Mouse (Mus musculus) liver, postnatal 0 days (tissue): ENCODE results near the gene Lrp2. TPM values are rescaled to one million over a fixed set of nuclear protein-coding genes. Genes with fewer than 3 reads are reported as not detected.
A peak's percentile ranks its signal among the peaks of the same experiment; 100 is the strongest.

ENCODE experiments used
- ATAC-seq: fragments of 200-750 bp; cut with Nextera tagmentation; 2 replicates; pipeline ENCODE4 v1.8.0; 2017; ENCODE audit warnings: mild to moderate bottlenecking, moderate library complexity
- DNase-seq: peaks from one replicate; pipeline ENCODE4 v3.0.0-alpha.2; 2016
- H3K27ac ChIP-seq: fragments of 300-500 bp; sonication (generic); 2 replicates; pipeline ENCODE4 v1.5.1; 2014; ENCODE audit warnings: antibody characterized with exemption, moderate library complexity, mild to moderate bottlenecking, low read depth
- H3K27me3 ChIP-seq: fragments of 300-500 bp; sonication (generic); 2 replicates; pipeline ENCODE4 v1.6.1; 2014; ENCODE audit warnings: low read length, control low read depth, mixed read lengths; ENCODE audit not compliant: insufficient read depth
- H3K36me3 ChIP-seq: fragments of 300-500 bp; sonication (generic); replicated peaks from 2 replicates; pipeline ENCODE4 v1.6.1; 2014; ENCODE audit warnings: mild to moderate bottlenecking, control low read depth, low read length, moderate library complexity, mixed read lengths; ENCODE audit not compliant: insufficient read depth
- H3K4me1 ChIP-seq: fragments of 300-500 bp; sonication (generic); 2 replicates; pipeline ENCODE4 v1.6.1; 2014; ENCODE audit warnings: antibody characterized with exemption, mild to moderate bottlenecking, control low read depth; ENCODE audit not compliant: insufficient read depth
- H3K4me2 ChIP-seq: fragments of 300-500 bp; sonication (generic); 2 replicates; pipeline ENCODE4 v1.6.1; 2014; ENCODE audit warnings: low read depth, mild to moderate bottlenecking, low read length, moderate library complexity, mixed read lengths
- H3K4me3 ChIP-seq: fragments of 300-500 bp; sonication (generic); 2 replicates; pipeline ENCODE4 v1.5.1; 2014; ENCODE audit warnings: low read depth, low read length
- H3K9ac ChIP-seq: fragments of 300-500 bp; sonication (generic); replicated peaks from 2 replicates; pipeline ENCODE4 v1.6.1; 2014; ENCODE audit warnings: mild to moderate bottlenecking, moderate library complexity
- H3K9me3 ChIP-seq: fragments of 300-500 bp; sonication (generic); 2 replicates; pipeline ENCODE4 v1.6.1; 2016; ENCODE audit warnings: mild to moderate bottlenecking, control low read depth, low read length, mixed read lengths
- CTCF ChIP-seq: sonication (generic); IDR thresholded peaks from 2 replicates; pipeline ENCODE4 v1.5.1; 2016; ENCODE audit warnings: antibody characterized with exemption, low read depth
- EP300 ChIP-seq: IDR thresholded peaks from 2 replicates; pipeline ENCODE4 v1.6.1; 2016; ENCODE audit warnings: antibody characterized with exemption, low read depth, mild to moderate bottlenecking
- WGBS: fragments of 180-500 bp; shearing (Covaris S2); extraction: QIAGEN DNeasy Blood & Tissue Kit; methylation state at CpG from one replicate; pipeline ENCODE4 v1.1.7; 2014; ENCODE audit not compliant: insufficient replicate concordance; 5-methylcytosine and 5-hydroxymethylcytosine counted together
- polyA plus RNA-seq: library from polyadenylated mRNA; unstranded; fragments of >200 nt; fragmentation: Nextera tagmentation; extraction: Ambion mirVana; gene quantifications from 2 replicates; pipeline ENCODE4 v1.2.1, GENCODE M21; 2015

Gene Lrp2
- polyA plus RNA-seq, 1 experiment from 2014 or later: 0.05 TPM

DNA sequence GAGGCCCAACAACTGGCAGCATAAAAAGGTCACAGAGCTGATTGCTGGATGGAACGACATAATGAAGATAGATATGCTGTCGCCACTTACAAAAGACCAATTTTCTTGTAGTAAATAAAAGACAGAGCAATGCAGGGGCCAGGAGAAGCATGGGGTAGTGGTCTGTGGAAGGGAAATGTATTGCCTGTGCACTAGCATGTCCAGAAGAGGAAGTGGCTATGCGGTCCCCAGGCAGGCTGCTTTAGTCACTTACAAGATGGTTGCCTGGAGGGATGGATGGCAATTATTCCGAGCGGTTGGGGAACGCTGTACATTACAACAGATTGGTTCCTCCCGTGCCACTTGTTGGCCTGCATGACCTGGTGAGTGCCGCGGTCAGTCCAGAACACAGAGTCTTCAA lies 85.5 kb downstream of the Lrp2 start:
- Histone ChIP-seq H3K4me2 (no peak overlapping the region), H3K27ac (no peak overlapping the region), H3K9ac (no peak overlapping the region), H3K27me3 (no peaks in the 10 kb centered on the region), H3K9me3 (no peaks in the 10 kb centered on the region), H3K4me1 (no peaks in the 10 kb centered on the region), H3K36me3 (no peaks in the 10 kb centered on the region), H3K4me3 (no peak overlapping the region)
- TF ChIP-seq CTCF (no peak), EP300 (no peak)
- ATAC-seq (no peak), DNase-seq (no peak)
- WGBS: 71% methylated on average over 9 of the region's 9 CpGs

DNA sequence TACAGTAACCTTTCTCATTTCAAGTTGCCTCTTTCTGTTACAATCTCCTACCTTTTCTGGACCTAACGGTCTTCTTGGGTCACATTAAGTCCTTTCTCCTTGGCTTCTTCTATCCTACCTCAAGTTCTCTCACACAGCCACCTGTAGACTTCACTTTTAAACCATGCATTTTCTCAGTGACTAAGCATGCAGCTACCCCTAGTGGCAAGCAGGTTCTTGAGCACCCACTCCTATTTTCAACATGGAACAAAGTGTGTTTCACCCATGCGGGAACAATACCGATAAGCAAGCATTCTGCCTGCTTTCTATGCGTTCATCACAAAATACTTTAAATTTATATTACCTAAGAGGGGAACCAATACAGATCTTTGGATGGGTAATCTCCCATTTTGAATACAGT lies 92.7 kb downstream of the Lrp2 start:
- Histone ChIP-seq H3K27me3 (no peaks in the 10 kb centered on the region), H3K4me3 (no peak overlapping the region), H3K36me3 (no peaks in the 10 kb centered on the region), H3K27ac (no peak overlapping the region), H3K9me3 (no peaks in the 10 kb centered on the region), H3K9ac (no peak overlapping the region), H3K4me2 (no peak overlapping the region), H3K4me1 (no peaks in the 10 kb centered on the region)
- DNase-seq (no peak), ATAC-seq (no peak)
- TF ChIP-seq EP300 (no peak), CTCF (peak; percentile 67)
- 80% methylated on average over 4 of the region's 4 CpGs for WGBS

DNA sequence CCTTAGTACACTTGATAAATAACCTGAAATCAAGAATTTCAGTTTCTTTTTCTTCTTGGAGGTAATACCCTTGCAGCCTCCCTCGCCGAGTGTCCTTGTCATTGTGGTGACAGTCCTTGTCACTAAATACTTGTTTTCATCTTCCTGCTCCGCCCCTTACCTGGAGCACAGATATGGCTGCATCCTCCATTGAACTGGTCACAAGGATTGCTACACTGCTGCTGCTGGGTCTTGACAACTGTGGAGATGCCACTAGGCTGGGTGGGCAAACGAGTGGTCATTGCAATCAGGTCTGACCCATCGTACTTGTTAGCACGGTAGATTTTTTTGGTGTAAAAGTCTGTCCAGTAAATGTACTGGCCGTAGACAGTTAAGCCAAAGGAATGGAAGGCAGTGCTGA lies 104.9 kb downstream of the Lrp2 start:
- no peak for ATAC-seq
- TF ChIP-seq EP300: no peak
- no peak for TF ChIP-seq CTCF
- 81% methylated on average over 7 of the region's 7 CpGs for WGBS

DNA sequence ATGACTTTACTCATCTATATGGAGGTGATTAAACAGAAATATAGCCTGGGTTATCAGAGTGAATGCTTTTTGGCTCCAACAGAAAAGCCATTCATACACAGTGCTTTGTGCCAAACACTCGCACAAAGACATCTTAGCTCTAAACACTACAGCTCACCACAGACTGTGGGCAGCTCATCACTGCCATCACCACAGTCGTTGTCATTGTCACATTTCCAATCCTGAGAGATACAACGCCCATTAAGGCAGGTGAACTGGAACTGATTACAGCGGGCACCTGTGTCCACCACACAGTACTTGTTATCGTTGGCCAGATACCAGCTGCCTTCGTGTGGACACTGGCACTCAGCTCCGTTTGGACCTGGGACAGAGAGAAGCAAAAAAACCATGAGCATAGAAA lies 106.0 kb downstream of the Lrp2 start:
- H3K4me3 ChIP-seq: no peak overlapping the region
- H3K27me3 ChIP-seq: no peaks in the 10 kb centered on the region
- no peak for ATAC-seq
- H3K9ac ChIP-seq: no peak overlapping the region
- no peaks in the 10 kb centered on the region for H3K4me1 ChIP-seq
- H3K9me3 ChIP-seq: no peaks in the 10 kb centered on the region
- DNase-seq: no peak
- H3K36me3 ChIP-seq: no peaks in the 10 kb centered on the region
- H3K27ac ChIP-seq: no peak overlapping the region
- no peak for TF ChIP-seq EP300
- no peak for TF ChIP-seq CTCF
- 82% methylated on average over 7 of the region's 7 CpGs for WGBS
- no peak overlapping the region for H3K4me2 ChIP-seq

More for the DNA sequence above, 104.9 kb downstream of the Lrp2 start:
- Histone ChIP-seq H3K4me3 (no peak overlapping the region), H3K9ac (no peak overlapping the region), H3K9me3 (no peaks in the 10 kb centered on the region), H3K4me1 (no peaks in the 10 kb centered on the region), H3K36me3 (no peaks in the 10 kb centered on the region), H3K27me3 (no peaks in the 10 kb centered on the region), H3K4me2 (no peak overlapping the region), H3K27ac (no peak overlapping the region)
- DNase-seq: no peak

DNA sequence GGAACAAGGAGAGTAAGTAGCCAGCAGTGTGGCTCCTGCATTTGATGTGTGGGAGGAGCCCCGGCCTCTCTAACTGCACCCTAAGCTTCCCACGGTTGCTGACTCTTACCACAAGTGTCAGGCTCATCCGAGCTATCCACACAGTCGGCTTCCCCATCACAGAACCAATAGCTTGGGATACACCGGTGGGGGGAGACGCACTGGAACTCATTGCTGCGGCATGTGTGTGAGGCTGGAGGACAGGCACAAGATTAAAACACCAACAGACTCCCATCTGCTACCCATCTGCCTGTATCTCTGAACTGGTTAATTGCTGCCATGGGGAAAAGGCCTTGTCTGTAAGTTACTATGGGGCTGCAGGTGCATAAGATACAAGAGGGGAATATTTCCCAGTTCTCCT lies 109.0 kb downstream of the Lrp2 start:
- DNase-seq (no peak), ATAC-seq (no peak)
- H3K9ac ChIP-seq: no peak overlapping the region
- no peak overlapping the region for H3K27ac ChIP-seq
- 85% methylated on average over 7 of the region's 7 CpGs for WGBS
- TF ChIP-seq CTCF: no peak
- no peaks in the 10 kb centered on the region for H3K27me3 ChIP-seq
- H3K36me3 ChIP-seq: no peaks in the 10 kb centered on the region
- H3K4me1 ChIP-seq: no peaks in the 10 kb centered on the region
- H3K4me2 ChIP-seq: no peak overlapping the region
- no peaks in the 10 kb centered on the region for H3K9me3 ChIP-seq
- no peak overlapping the region for H3K4me3 ChIP-seq

DNA sequence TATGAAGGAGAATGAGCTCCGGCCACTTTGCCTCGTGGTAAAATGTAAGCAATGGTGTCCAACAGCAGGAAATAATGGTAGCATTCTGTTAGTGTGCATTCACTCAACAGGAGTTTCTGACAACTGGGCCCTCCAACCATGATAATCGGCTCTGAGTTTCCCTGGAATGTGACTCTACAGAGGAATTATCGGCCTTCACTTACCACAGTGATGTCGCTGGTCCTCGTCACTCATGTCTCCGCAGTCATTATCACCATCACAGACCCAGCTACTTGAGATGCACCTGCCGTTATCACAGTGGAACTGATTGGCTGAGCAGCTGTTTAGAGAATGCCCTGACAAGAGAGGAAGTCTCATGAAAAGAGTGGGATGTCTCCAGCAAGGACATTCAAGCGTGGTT lies 110.7 kb downstream of the Lrp2 start:
- H3K4me2 ChIP-seq: no peak overlapping the region
- no peak overlapping the region for H3K9ac ChIP-seq
- WGBS: 74% methylated on average over 9 of the region's 9 CpGs
- no peaks in the 10 kb centered on the region for H3K4me1 ChIP-seq
- no peak for TF ChIP-seq CTCF
- TF ChIP-seq EP300: no peak
- no peak overlapping the region for H3K4me3 ChIP-seq
- H3K27me3 ChIP-seq: no peaks in the 10 kb centered on the region
- H3K27ac ChIP-seq: no peak overlapping the region
- no peak for DNase-seq
- no peak for ATAC-seq
- H3K9me3 ChIP-seq: no peaks in the 10 kb centered on the region
- no peaks in the 10 kb centered on the region for H3K36me3 ChIP-seq

DNA sequence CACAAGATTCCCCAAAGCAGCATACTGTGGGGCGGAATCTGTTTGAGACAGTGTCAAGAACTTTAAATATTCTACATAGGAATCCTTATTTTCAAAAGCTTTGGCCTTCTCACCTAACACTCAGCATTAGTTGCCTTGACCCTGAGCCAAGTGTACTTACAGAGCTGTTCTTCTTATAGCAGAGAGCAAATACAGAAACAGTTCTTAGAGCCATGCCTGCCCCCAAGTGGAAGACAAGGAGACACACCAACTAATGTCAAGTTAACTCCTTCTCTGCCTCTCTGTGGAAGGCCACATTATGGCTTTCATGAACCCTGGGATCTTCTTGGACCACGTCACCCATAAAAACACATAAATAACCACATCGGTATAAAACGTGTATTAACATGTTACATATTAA lies 114.0 kb downstream of the Lrp2 start:
- H3K4me1 ChIP-seq: no peaks in the 10 kb centered on the region
- ATAC-seq (no peak), DNase-seq (no peak)
- no peak overlapping the region for H3K27ac ChIP-seq
- H3K9ac ChIP-seq: no peak overlapping the region
- no peak overlapping the region for H3K4me3 ChIP-seq
- WGBS: 81% methylated on average over 4 of the region's 4 CpGs
- TF ChIP-seq CTCF (no peak), EP300 (no peak)
- no peaks in the 10 kb centered on the region for H3K36me3 ChIP-seq
- H3K4me2 ChIP-seq: no peak overlapping the region
- no peaks in the 10 kb centered on the region for H3K9me3 ChIP-seq
- H3K27me3 ChIP-seq: no peaks in the 10 kb centered on the region
